Mouse (Mus musculus): ENCODE measurements around the gene Mrgprb4.

Mrgprb4 gene
- long read RNA-seq, experiment 1, result 0 reads
- long read RNA-seq, experiment 2, result 0 reads

DNA sequence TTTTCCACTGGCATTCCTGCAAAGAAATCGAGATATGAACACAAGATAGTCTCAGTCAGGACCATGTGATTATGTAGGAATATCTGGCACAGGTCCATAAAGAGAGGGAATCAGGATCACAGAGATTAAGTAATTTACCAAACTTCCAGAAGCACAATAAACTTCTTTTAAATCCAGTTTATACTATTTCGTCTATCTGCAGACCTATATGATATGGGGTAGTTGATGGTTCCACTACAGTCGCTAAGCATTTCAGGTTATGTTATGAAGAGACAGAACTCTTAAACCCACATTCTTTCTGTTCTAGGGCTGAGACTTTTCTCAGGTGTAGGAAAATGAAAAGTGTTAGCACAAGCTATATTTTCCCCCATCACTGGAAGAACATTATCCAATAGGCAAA, at the start of gene Mrgprb4:
Gene Mrgprb4 (minus strand): TSS at position 101 of the 400 bp plus-strand sequence.
- intact Hi-C loops (cut with DNase I), result no loop called here

DNA sequence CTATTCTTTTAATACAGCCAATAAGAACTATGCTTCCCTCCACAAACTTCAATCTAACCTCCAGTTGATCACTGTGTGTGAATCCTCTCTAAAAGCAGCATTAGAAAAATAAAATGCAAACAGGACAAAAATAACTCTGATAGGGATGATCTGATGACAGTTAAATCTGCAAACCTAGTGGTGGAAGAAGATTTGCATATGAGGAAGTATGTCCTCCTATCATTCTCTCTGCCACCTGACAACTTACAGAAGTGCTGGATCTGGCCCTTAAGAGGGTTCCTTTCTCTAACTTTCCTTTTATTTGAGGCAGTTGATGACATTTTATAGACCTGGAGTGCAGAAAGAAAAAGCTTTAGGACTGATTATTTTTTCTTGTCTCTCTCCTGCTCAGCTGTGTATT, 27.0 kb upstream of the Mrgprb4 start:
- intact Hi-C loops (cut with DNase I), result no loop called here

DNA sequence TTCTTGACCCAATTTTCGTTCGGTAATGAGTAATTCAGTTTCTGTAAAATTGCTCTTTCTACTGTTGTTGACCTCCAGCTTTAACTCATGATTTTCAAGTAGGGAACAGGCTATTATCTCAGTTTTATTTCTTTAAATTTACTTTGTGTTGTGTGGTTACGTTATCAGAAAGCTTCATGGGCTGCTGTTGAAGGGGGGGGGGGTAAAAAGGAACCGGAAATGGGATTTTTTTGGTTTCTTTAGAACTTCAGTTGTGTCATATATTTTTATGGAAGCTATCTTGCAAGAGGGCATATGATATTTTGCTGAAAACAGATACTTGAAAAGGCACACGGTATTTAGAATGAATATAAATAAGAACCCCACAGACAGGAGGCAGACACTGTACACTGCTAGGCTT, 26.0 kb upstream of the Mrgprb4 start:
- intact Hi-C loops (cut with DNase I), result no loop called here

DNA sequence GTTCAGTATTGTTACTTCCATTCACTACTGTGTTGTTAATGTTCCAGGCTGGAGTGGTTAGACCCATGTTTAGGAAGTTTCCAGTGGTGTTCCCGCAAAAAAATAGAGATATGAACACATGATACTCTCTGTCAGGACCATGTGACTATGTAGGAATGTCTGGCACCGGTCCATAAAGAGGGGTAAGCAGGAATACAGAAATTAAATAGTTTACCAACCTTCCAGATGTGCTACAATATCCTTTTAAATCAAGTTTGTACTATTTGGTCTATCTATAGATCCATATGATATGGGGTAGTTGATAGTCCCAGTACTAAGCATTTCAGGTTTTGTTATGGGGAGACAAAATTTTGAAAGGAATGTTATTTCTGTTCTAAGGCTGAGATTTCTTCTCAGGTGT, 30.2 kb downstream of the Mrgprb4 start, which contains the start of gene Mrgprb5:
Gene Mrgprb5 (minus strand): TSS at position 101 of the 400 bp plus-strand sequence.
- intact Hi-C loops (cut with DNase I), result no loop called here

DNA sequence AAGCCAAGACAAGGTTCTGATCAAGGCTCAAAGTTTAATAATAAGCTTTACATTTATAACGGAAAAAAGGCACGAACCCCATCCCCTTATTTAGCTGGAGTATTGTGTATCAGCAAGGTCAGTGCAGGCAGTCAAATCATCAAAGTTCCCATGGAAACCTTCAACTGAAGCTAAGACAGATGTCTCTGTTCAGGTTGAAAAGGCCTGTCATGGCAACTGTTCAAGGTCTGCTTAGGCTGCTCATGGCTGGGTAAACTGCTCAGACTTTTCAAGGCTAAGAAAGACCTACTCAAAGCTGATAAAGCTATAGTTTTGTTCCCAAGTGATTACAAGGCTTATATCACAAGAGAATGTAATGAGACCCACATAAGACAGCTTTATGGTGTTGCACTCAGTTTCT, 31.6 kb downstream of the Mrgprb4 start:
- intact Hi-C loops (cut with DNase I), result no loop called here
